Mouse (Mus musculus): ENCODE results near the gene Limk2. TPM values are rescaled to one million over a fixed set of nuclear protein-coding genes. Genes with fewer than 3 reads are reported as not detected.

Limk2 gene
- polyA plus RNA-seq, 1 experiment from 2014 or later, result 193 TPM

DNA sequence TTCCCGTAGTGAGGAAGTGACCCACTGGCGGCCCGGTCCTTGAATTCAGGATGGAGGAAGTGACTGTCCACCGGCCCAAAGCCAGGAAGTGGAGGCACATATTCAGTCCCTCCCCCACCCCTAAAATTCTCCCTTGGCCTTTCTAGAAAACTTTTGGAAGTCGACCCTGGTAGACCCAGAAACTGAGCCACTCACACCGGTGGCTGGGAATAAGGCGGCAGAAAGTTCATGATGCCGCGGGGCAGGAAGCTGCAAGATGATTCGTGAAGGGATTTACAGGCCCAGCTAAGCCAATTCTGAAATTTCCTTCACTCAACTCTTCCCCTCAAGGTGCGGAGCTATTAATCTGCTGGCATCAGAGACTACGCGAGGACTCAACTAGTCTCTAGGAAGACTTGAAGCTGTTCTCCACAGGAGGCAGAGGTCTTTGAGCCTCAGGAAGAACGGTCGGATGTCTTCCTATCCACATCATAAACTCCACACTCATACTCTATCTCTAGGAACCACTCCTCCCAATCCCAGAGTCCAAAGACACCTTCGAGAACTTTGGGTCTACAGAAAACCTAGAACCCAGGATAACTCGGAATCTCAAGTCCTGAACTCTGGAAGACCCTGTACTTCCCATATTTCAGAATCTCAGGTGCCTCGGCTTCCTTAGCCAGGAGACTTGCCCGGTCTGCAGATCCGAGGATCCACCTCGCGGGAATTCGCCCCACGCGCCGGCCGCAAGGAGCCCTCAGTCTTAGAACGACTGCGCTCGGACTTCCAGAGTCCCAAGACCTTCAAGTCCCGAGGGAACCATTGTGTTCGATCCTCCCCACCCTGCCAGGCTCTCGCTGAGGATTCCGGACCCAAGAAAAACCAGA, 625 bp downstream of the Limk2 start:
- Histone ChIP-seq H3K4me2 (peak overlapping the region; percentile 65), H3K9me3 (no peaks in the 10 kb centered on the region), H3K27ac (peak overlapping the region; percentile 58), H3K4me1 (peaks cover 16% of the 10 kb centered on the region), H3K9ac (peak overlapping the region; percentile 62), H3K36me3 (replicated peaks) (no peaks in the 10 kb centered on the region), H3K27me3 (replicated peaks) (no peaks in the 10 kb centered on the region; the same call in 1 of the 2 replicates), H3K4me3 (peak overlapping the region; percentile 69)
- 7% methylated on average over 34 of the region's 34 CpGs for WGBS
- ATAC-seq (replicated peaks), result peak; percentile 66

GRCm38 (mm10) chr11:3404287-3405047, 4.5 kb downstream of the Limk2 start:
- no peak overlapping the region for H3K4me3 ChIP-seq
- no peak for ATAC-seq (replicated peaks)
- no peaks in the 10 kb centered on the region for H3K9me3 ChIP-seq
- H3K4me2 ChIP-seq, result no peak overlapping the region
- H3K4me1 ChIP-seq, result peaks cover 15% of the 10 kb centered on the region
- no peak overlapping the region for H3K9ac ChIP-seq
- H3K27ac ChIP-seq, result no peak overlapping the region
- H3K36me3 ChIP-seq (replicated peaks), result no peaks in the 10 kb centered on the region
- WGBS, result 90% methylated on average over 7 of the region's 7 CpGs
- no peaks in the 10 kb centered on the region; the same call in 1 of the 2 replicates for H3K27me3 ChIP-seq (replicated peaks)

GRCm38 (mm10) chr11:3403024-3403423, 6.0 kb downstream of the Limk2 start:
- H3K36me3 ChIP-seq (replicated peaks), result no peaks in the 10 kb centered on the region
- H3K27me3 ChIP-seq (replicated peaks), result no peaks in the 10 kb centered on the region; the same call in 1 of the 2 replicates
- 85% methylated on average over 3 of the region's 3 CpGs for WGBS
- ATAC-seq (replicated peaks), result no peak
- H3K4me1 ChIP-seq, result peaks cover 5% of the 10 kb centered on the region
- H3K27ac ChIP-seq, result no peak overlapping the region
- no peak overlapping the region for H3K9ac ChIP-seq
- H3K4me3 ChIP-seq, result no peak overlapping the region
- H3K4me2 ChIP-seq, result no peak overlapping the region
- H3K9me3 ChIP-seq, result no peaks in the 10 kb centered on the region

- H3K36me3 ChIP-seq (replicated peaks), result no peaks in the 10 kb centered on the region
- no peak overlapping the region for H3K27ac ChIP-seq
- no peak overlapping the region for H3K4me2 ChIP-seq
- H3K27me3 ChIP-seq (replicated peaks), result no peaks in the 10 kb centered on the region
- peaks cover 6% of the 10 kb centered on the region; the same call in 1 of the 2 replicates for H3K4me1 ChIP-seq
- 94% methylated on average over 1 of the region's 1 CpGs for whole genome bisulfite sequencing
- H3K9ac ChIP-seq, result no peak overlapping the region
- H3K9me3 ChIP-seq, result no peaks in the 10 kb centered on the region
- no peak overlapping the region for H3K4me3 ChIP-seq
- no peak for ATAC-seq (replicated peaks)
Measured at GRCm38 (mm10) chr11:3398318-3398717, 10.7 kb downstream of the Limk2 start.

GRCm38 (mm10) chr11:3396562-3396961, 12.4 kb downstream of the Limk2 start:
- WGBS, result 19% methylated on average over 8 of the region's 8 CpGs
- peak; percentile 83 for ATAC-seq (replicated peaks)
- no peak overlapping the region for H3K9ac ChIP-seq

GRCm38 (mm10) chr11:3396091-3396490, 12.9 kb downstream of the Limk2 start:
- 28% methylated on average over 3 of the region's 3 CpGs for WGBS
- no peaks in the 10 kb centered on the region for H3K36me3 ChIP-seq (replicated peaks)
- H3K9ac ChIP-seq, result no peak overlapping the region
- H3K4me2 ChIP-seq, result no peak overlapping the region
- H3K4me3 ChIP-seq, result no peak overlapping the region
- H3K27ac ChIP-seq, result peak overlapping the region; percentile 67
- H3K4me1 ChIP-seq, result peaks cover 6% of the 10 kb centered on the region; the same call in 1 of the 2 replicates
- peak; percentile 83 for ATAC-seq (replicated peaks)
- H3K9me3 ChIP-seq, result no peaks in the 10 kb centered on the region
- no peaks in the 10 kb centered on the region for H3K27me3 ChIP-seq (replicated peaks)

More at GRCm38 (mm10) chr11:3396562-3396961, 12.4 kb downstream of the Limk2 start:
- Histone ChIP-seq H3K36me3 (replicated peaks) (no peaks in the 10 kb centered on the region), H3K4me1 (peaks cover 6% of the 10 kb centered on the region; the same call in 1 of the 2 replicates), H3K27me3 (replicated peaks) (no peaks in the 10 kb centered on the region), H3K4me3 (no peak overlapping the region), H3K9me3 (no peaks in the 10 kb centered on the region), H3K4me2 (no peak overlapping the region), H3K27ac (peak overlapping the region; percentile 67)

GRCm38 (mm10) chr11:3394520-3394919, 14.5 kb downstream of the Limk2 start:
- Histone ChIP-seq H3K27ac (no peak overlapping the region), H3K9ac (no peak overlapping the region), H3K9me3 (no peaks in the 10 kb centered on the region), H3K27me3 (replicated peaks) (no peaks in the 10 kb centered on the region), H3K36me3 (replicated peaks) (no peaks in the 10 kb centered on the region), H3K4me1 (peaks cover 6% of the 10 kb centered on the region; the same call in 1 of the 2 replicates), H3K4me2 (no peak overlapping the region), H3K4me3 (no peak overlapping the region)
- ATAC-seq (replicated peaks), result no peak
- WGBS, result 60% methylated on average over 5 of the region's 5 CpGs

- Histone ChIP-seq H3K9ac (no peak overlapping the region), H3K27me3 (replicated peaks) (no peaks in the 10 kb centered on the region), H3K36me3 (replicated peaks) (no peaks in the 10 kb centered on the region), H3K4me3 (no peak overlapping the region), H3K4me2 (no peak overlapping the region), H3K27ac (no peak overlapping the region), H3K9me3 (no peaks in the 10 kb centered on the region), H3K4me1 (peaks cover 6% of the 10 kb centered on the region; the same call in 1 of the 2 replicates)
- WGBS, result 87% methylated on average over 8 of the region's 8 CpGs
- no peak for ATAC-seq (replicated peaks)
Measured at GRCm38 (mm10) chr11:3392526-3392925, 16.5 kb downstream of the Limk2 start.

DNA sequence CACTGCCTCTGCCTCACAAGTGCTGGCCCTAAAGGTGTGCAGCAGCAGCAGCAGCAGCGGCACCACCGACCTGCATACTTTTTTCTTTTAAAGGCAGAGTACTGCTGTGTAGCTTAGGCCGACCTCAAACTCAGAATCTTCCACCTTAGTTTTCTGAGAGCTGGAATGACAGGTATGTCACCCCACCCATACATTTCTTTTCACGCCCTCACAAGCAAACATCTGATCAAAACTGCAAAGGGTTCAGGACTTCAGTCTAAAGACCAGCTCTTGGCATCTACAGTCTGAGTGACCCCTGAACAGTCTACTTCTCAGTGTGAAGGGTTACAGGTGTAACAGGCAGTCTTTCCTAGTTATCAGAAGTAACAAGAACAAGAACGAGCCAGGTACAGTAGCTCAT, 18.2 kb downstream of the Limk2 start:
- Histone ChIP-seq H3K9me3 (no peaks in the 10 kb centered on the region), H3K36me3 (replicated peaks) (no peaks in the 10 kb centered on the region)

GRCm38 (mm10) chr11:3389996-3390395, 19.0 kb downstream of the Limk2 start:
- Histone ChIP-seq H3K4me2 (no peak overlapping the region), H3K36me3 (replicated peaks) (no peaks in the 10 kb centered on the region), H3K4me3 (no peak overlapping the region), H3K27ac (no peak overlapping the region), H3K4me1 (no peaks in the 10 kb centered on the region), H3K9ac (no peak overlapping the region), H3K9me3 (no peaks in the 10 kb centered on the region), H3K27me3 (replicated peaks) (no peaks in the 10 kb centered on the region)
- ATAC-seq (replicated peaks), result no peak
- 81% methylated on average over 5 of the region's 5 CpGs for WGBS

More for the DNA sequence above, 18.2 kb downstream of the Limk2 start:
- Histone ChIP-seq H3K4me2 (no peak overlapping the region), H3K27ac (no peak overlapping the region), H3K27me3 (replicated peaks) (no peaks in the 10 kb centered on the region), H3K4me3 (no peak overlapping the region), H3K9ac (no peak overlapping the region), H3K4me1 (no peaks in the 10 kb centered on the region)
- WGBS, result 87% methylated on average over 5 of the region's 5 CpGs
- ATAC-seq (replicated peaks), result no peak

GRCm38 (mm10) chr11:3387482-3388196, 21.4 kb downstream of the Limk2 start:
- Histone ChIP-seq H3K9me3 (no peaks in the 10 kb centered on the region), H3K4me1 (no peaks in the 10 kb centered on the region), H3K9ac (no peak overlapping the region), H3K36me3 (replicated peaks) (no peaks in the 10 kb centered on the region), H3K27me3 (replicated peaks) (no peaks in the 10 kb centered on the region), H3K4me3 (no peak overlapping the region), H3K27ac (no peak overlapping the region), H3K4me2 (no peak overlapping the region)
- 0 out of 2 replicates have a peak, but pooled peaks have one; percentile 20 for ATAC-seq (replicated peaks)
- 90% methylated on average over 6 of the region's 6 CpGs for WGBS

- ATAC-seq (replicated peaks), result peak; percentile 87
- H3K9ac ChIP-seq, result no peak overlapping the region
- no peak overlapping the region for H3K27ac ChIP-seq
Measured at GRCm38 (mm10) chr11:3386941-3387368, 22.0 kb downstream of the Limk2 start.

More at GRCm38 (mm10) chr11:3386941-3387368, 22.0 kb downstream of the Limk2 start:
- 24% methylated on average over 4 of the region's 4 CpGs for WGBS
- no peaks in the 10 kb centered on the region for H3K36me3 ChIP-seq (replicated peaks)
- H3K4me2 ChIP-seq, result no peak overlapping the region
- no peaks in the 10 kb centered on the region for H3K9me3 ChIP-seq
- no peak overlapping the region for H3K4me3 ChIP-seq
- H3K4me1 ChIP-seq, result no peaks in the 10 kb centered on the region
- H3K27me3 ChIP-seq (replicated peaks), result no peaks in the 10 kb centered on the region
